Mouse (Mus musculus): ENCODE measurements around the gene Adora2a. TPM values are rescaled to one million over a fixed set of nuclear protein-coding genes. Genes with fewer than 3 reads are reported as not detected.
A peak's percentile ranks its signal among the peaks of the same experiment; 100 is the strongest.

The Adora2a gene
- total RNA-seq, 2 experiments from 2014 or later: 1.8 to 4.3 TPM

GRCm38 (mm10) chr10:75307130-75307529, 9.5 kb upstream of the Adora2a start:
- DNase-seq (ENCODE audit: low spot score in 2 of 2): no peak

GRCm38 (mm10) chr10:75312361-75312760, 4.3 kb upstream of the Adora2a start:
- DNase-seq (ENCODE audit: low spot score in 2 of 2): no peak

GRCm38 (mm10) chr10:75314190-75314980, 2.3 kb upstream of the Adora2a start:
- DNase-seq (ENCODE audit: low spot score in 2 of 2): no peak

GRCm38 (mm10) chr10:75315756-75316155, 921 bp upstream of the Adora2a start:
- DNase-seq (ENCODE audit: low spot score in 2 of 2): no peak

DNA sequence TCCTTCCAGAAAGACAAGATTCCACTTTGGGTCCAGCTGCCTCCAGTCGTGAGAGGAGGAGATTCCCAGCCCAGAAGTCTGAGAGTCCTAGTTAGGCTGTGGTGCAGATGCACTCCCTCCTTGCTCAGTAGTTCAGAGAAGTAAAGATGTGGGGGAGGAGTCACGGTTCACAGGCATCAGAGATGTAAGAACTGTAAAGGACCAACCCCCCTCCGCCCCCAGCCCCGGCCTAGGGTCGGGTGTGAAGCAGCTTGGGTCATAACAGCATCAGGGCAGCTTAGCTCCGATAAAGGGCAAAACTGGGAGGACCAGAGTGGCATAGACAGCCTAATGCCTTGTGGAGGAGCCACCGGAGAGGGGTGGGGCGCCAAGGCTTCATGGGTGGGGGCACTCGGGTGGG, 205 bp upstream of the Adora2a start:
- no peak for DNase-seq (ENCODE audit: low spot score in 2 of 2)

- peak; percentile 69 to 81 for DNase-seq (ENCODE audit: low spot score in 2 of 2)
Measured at GRCm38 (mm10) chr10:75316908-75317761, 458 bp downstream of the Adora2a start.

GRCm38 (mm10) chr10:75318206-75318605, 1.5 kb downstream of the Adora2a start:
- DNase-seq (ENCODE audit: low spot score in 2 of 2): no peak

- DNase-seq (ENCODE audit: low spot score in 2 of 2): no peak
Measured at GRCm38 (mm10) chr10:75320321-75320720, 3.6 kb downstream of the Adora2a start.

GRCm38 (mm10) chr10:75322966-75323365, 6.3 kb downstream of the Adora2a start:
- no peak for DNase-seq (ENCODE audit: low spot score in 2 of 2)

DNA sequence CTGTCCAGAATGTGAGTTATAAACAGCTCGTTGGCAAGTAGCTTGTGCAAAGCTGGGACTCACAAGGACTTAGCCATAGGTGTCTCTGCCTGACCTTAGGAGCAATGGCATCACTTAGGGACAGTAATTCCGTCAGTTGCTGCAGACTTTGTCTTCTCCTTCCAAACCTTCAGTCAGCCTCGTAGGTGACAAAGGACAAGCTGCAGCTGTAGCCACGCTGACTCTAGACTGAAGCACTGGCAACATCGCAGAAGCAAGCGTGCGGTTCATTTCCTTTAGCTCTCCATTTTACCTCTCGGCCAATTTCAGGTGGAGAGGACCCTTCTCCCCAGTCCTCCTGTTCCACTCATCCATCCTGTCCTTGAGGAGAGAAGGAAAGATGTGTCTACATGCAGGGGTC, 7.3 kb downstream of the Adora2a start:
- DNase-seq (ENCODE audit: low spot score in 2 of 2): no peak

DNA sequence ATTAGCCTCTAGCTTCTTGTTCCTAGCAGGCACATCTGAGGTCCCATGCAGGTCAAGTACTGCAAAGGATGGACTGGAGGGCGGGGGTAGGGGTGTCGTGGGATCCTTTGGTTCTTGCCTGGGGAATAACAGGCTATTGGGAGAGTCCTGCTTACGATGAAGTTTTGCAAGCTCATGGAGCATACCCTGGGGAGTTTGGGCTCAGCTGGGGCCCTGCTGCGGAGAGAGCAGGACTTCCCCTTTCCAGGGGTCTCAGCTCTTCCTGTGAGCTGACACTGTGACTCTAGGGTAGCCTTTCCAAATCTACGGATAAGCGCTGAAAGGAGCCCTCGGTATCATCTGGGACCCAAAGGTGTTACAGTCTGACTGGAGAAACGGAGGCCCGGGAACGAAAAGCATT, 7.7 kb downstream of the Adora2a start:
- DNase-seq (ENCODE audit: low spot score in 2 of 2): no peak

DNA sequence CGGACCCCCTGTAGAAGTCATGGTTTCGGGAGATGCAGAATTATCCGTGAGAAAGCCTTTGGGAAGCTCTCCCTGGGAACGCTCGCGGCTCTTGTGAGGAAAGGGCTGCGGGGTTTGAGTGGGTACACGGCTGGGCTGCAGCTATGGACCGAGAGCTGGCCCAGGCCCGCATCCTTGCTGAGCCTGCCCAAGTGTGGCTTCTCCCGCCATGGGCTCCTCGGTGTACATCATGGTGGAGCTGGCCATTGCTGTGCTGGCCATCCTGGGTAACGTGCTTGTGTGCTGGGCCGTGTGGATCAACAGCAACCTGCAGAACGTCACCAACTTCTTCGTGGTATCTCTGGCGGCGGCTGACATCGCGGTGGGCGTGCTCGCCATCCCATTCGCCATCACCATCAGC, 9.1 kb downstream of the Adora2a start:
- no peak for DNase-seq (ENCODE audit: low spot score in 2 of 2)

- DNase-seq (ENCODE audit: low spot score in 2 of 2): peak in 1 of 2 experiments; percentile 53
Measured at GRCm38 (mm10) chr10:75326553-75326952, 9.9 kb downstream of the Adora2a start.

DNA sequence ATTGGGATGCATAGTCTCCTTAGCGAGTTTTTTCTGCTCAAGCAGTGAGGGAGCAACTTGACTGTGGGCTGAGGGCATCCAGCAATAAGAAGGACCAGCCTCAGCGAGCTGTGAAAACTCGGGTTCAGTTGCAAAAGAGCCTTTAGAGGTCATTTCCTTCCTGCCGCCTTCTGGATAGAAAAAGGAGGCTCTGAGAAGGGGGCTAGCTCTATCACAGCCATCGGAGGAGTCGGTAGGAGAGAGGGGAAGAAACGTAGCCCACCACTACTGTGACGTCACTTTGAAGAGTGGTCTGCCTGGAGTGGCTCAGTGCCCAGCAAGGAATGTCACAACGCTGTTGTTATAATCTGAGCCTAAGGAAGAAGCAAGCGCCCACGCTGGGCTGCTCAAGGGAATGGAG, 10.4 kb downstream of the Adora2a start:
- DNase-seq (ENCODE audit: low spot score in 2 of 2): no peak

DNA sequence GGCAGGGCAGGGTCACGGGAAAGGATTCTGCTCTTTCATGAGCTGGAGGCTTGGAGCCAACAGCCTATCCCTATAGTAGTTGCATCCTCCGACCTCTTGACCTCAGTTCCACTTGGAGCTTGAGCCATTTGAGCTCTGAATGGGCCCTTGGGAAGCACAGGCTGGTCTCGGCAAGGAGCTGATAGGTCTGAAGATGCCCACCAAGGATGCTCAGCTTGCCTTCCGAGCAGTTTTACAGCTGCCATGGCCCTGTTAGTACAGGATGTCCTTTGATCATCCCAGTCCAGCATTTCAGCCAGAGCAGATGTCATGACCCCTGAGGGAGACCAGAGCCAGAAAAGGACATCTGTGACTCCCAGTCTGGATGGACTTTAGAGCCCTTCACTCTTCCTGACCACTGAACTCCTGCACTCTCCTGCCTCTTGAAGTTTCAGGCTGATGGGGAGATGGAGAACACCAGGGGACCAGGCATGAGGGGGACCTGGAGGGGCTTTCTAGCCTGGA, 11.6 kb downstream of the Adora2a start:
- no peak for DNase-seq (ENCODE audit: low spot score in 2 of 2)

DNA sequence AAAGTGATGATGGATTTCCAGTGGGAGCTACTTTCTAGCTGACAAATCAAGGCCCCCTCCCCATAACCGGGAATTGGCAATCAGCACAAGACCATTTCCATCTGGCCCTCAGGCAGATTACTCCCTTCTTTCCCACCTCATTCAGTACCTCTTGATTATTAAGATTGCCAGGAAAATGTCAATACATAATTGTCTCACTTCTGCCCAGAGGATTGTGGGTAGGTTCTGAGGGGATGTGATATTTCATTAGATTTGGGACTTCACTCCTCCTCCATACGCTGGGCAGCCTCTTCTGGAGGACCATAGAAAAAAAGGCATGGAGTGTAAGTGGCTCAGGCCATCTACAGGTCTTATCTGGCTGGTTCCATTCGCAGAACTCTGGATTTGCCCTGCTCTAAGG, 15.6 kb downstream of the Adora2a start:
- no peak for DNase-seq (ENCODE audit: low spot score in 2 of 2)

DNA sequence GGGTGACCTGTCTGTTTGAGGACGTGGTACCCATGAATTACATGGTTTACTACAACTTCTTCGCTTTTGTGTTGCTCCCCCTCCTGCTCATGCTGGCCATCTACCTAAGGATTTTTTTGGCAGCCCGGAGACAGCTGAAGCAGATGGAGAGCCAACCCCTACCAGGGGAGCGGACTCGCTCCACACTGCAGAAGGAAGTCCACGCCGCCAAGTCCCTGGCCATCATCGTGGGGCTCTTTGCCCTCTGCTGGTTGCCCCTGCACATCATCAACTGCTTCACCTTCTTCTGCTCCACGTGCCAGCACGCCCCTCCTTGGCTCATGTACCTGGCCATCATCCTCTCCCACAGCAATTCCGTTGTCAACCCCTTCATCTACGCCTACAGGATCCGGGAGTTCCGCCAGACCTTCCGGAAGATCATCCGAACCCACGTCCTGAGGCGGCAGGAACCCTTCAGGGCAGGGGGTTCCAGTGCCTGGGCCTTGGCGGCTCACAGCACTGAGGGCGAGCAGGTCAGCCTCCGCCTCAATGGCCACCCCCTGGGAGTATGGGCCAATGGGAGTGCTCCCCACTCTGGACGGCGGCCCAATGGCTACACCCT, 16.6 kb downstream of the Adora2a start:
- DNase-seq (ENCODE audit: low spot score in 2 of 2): no peak

GRCm38 (mm10) chr10:75334175-75334574, 17.5 kb downstream of the Adora2a start:
- DNase-seq (ENCODE audit: low spot score in 2 of 2): no peak

GRCm38 (mm10) chr10:75335075-75335474, 18.4 kb downstream of the Adora2a start:
- no peak for DNase-seq (ENCODE audit: low spot score in 2 of 2)

- DNase-seq (ENCODE audit: low spot score in 2 of 2): no peak
Measured at GRCm38 (mm10) chr10:75337231-75337630, 20.6 kb downstream of the Adora2a start.

GRCm38 (mm10) chr10:75338852-75339251, 22.2 kb downstream of the Adora2a start:
- no peak for DNase-seq (ENCODE audit: low spot score in 2 of 2)

GRCm38 (mm10) chr10:75339377-75339776, 22.7 kb downstream of the Adora2a start:
- no peak for DNase-seq (ENCODE audit: low spot score in 2 of 2)

Measured in adrenal gland, adult 18-20 months (tissue).